Mouse (Mus musculus) MEL (cell line): ENCODE data around the gene Gm21985. TPM values are rescaled to one million over a fixed set of nuclear protein-coding genes. Genes with fewer than 3 reads are reported as not detected.
"Not testable (repeated sequence)": the region's sequence is repeated elsewhere in the genome, so short reads cannot be mapped to it uniquely, and the experiment has no call there.

Experiments
- DNase-seq: peaks from one replicate; pipeline ENCODE4 v3.0.0; 2011; ENCODE audit warnings: low read depth, low spot score
- H3K27ac ChIP-seq: 2 replicates; pipeline ENCODE4 v1.5.1; 2012; ENCODE audit warnings: low read depth, mild to moderate bottlenecking, control low read depth, low read length, moderate library complexity; ENCODE audit not compliant: control insufficient read depth
- H3K27me3 ChIP-seq, 2 experiments: fragments of 150-350 bp in 1 of 2; sonication (generic) in 1 of 2; 2 replicates each; pipeline ENCODE4 v1.6.1; 2012; ENCODE audit warnings: low read length in 2 of 2, mild to moderate bottlenecking in 2 of 2, improper control_type of control experiment in 1 of 2, moderate library complexity in 1 of 2; ENCODE audit not compliant: insufficient read depth in 2 of 2, control insufficient read depth in 1 of 2
- H3K36me3 ChIP-seq, 2 experiments: 2 replicates each; pipeline ENCODE4 v1.6.1; 2012 to 2014; ENCODE audit warnings: low read length in 2 of 2, improper control_type of control experiment in 1 of 2, inconsistent platforms in 1 of 2, mild to moderate bottlenecking in 1 of 2; ENCODE audit not compliant: insufficient read depth in 2 of 2, control insufficient read depth in 1 of 2
- H3K4me1 ChIP-seq, 2 experiments: fragments of 150-350 bp in 1 of 2; sonication (generic) in 1 of 2; 2 replicates each; pipeline ENCODE4 v1.6.1; 2012; ENCODE audit warnings: low read length in 2 of 2, improper control_type of control experiment in 1 of 2, mild to moderate bottlenecking in 1 of 2; ENCODE audit not compliant: insufficient read depth in 2 of 2, control insufficient read depth in 1 of 2
- H3K4me3 ChIP-seq, 2 experiments: fragments of 150-350 bp in 1 of 2; sonication (generic) in 1 of 2; 2 replicates each; pipeline ENCODE4 v1.5.1; 2012; ENCODE audit warnings: low read depth in 2 of 2, low read length in 2 of 2, mild to moderate bottlenecking in 2 of 2, moderate library complexity in 2 of 2, control low read depth in 1 of 2, improper control_type of control experiment in 1 of 2; ENCODE audit not compliant: control insufficient read depth in 1 of 2, insufficient read depth in 1 of 2
- H3K79me2 ChIP-seq: 2 replicates; pipeline ENCODE4 v1.6.1; 2012; ENCODE audit warnings: mild to moderate bottlenecking, low read length, moderate library complexity; ENCODE audit not compliant: control insufficient read depth, poor library complexity, insufficient read depth
- H3K9ac ChIP-seq: 2 replicates; pipeline ENCODE4 v1.6.1; 2012; ENCODE audit warnings: low read depth, mild to moderate bottlenecking, control low read depth, low read length, moderate library complexity; ENCODE audit not compliant: control insufficient read depth, poor library complexity, severe bottlenecking
- H3K9me3 ChIP-seq: fragments of 150-350 bp; sonication (generic); replicated peaks from 2 replicates; pipeline ENCODE4 v1.6.1; 2012; ENCODE audit warnings: mild to moderate bottlenecking, low read length, improper control_type of control experiment, moderate library complexity; ENCODE audit not compliant: insufficient read depth
- CHD1 ChIP-seq: IDR thresholded peaks from 2 replicates; pipeline ENCODE4 v1.6.1; 2012; ENCODE audit warnings: low read depth, mild to moderate bottlenecking, inconsistent platforms, low read length, improper control_type of control experiment
- CHD2 ChIP-seq: IDR thresholded peaks from 2 replicates; pipeline ENCODE4 v1.6.1; 2011; ENCODE audit warnings: low read length, improper control_type of control experiment
- EP300 ChIP-seq, 2 experiments: IDR thresholded peaks; 2 replicates each; pipeline ENCODE4 v1.6.1; 2011; ENCODE audit warnings: improper control_type of control experiment in 2 of 2, low read length in 2 of 2, low read depth in 1 of 2, mild to moderate bottlenecking in 1 of 2
- ETS1 ChIP-seq: IDR thresholded peaks from 2 replicates; pipeline ENCODE4 v1.6.1; 2012; ENCODE audit warnings: low read depth, mild to moderate bottlenecking, inconsistent platforms, low read length, improper control_type of control experiment, moderate library complexity
- GATA1 ChIP-seq: IDR thresholded peaks from 2 replicates; pipeline ENCODE4 v1.6.1; 2011; ENCODE audit warnings: low read depth, low read length, improper control_type of control experiment
- HCFC1 ChIP-seq: IDR thresholded peaks from 2 replicates; pipeline ENCODE4 v1.6.1; 2012; ENCODE audit warnings: low read depth, mild to moderate bottlenecking, inconsistent platforms, low read length, improper control_type of control experiment, moderate library complexity
- JUND ChIP-seq: IDR thresholded peaks from 2 replicates; pipeline ENCODE4 v1.6.1; 2011; ENCODE audit warnings: low read depth, mild to moderate bottlenecking, improper control_type of control experiment, low read length
- MAZ ChIP-seq: IDR thresholded peaks from 2 replicates; pipeline ENCODE4 v1.6.1; 2012; ENCODE audit warnings: low read depth, mild to moderate bottlenecking, inconsistent platforms, low read length, improper control_type of control experiment
- POLR2AphosphoS5 ChIP-seq: IDR thresholded peaks from 2 replicates; pipeline ENCODE4 v1.6.1; 2012; ENCODE audit warnings: low read depth, borderline replicate concordance, mild to moderate bottlenecking, inconsistent platforms, low read length, moderate library complexity, mixed read lengths
- RCOR1 ChIP-seq: IDR thresholded peaks from 2 replicates; pipeline ENCODE4 v1.6.1; 2012; ENCODE audit warnings: low read depth, mild to moderate bottlenecking, inconsistent platforms, low read length, improper control_type of control experiment
- SIN3A ChIP-seq: IDR thresholded peaks from 2 replicates; pipeline ENCODE4 v1.6.1; 2012; ENCODE audit warnings: low read length, improper control_type of control experiment, inconsistent platforms
- TCF12 ChIP-seq: IDR thresholded peaks from 2 replicates; pipeline ENCODE4 v1.6.1; 2014; ENCODE audit warnings: low read depth, mild to moderate bottlenecking, inconsistent platforms, low read length, improper control_type of control experiment, moderate library complexity
- polyA plus RNA-seq, 2 experiments: library from polyadenylated mRNA; stranded (reverse) in 1 of 2; unstranded in 1 of 2; fragments of >175 nt in 1 of 2; fragments of >200 nt in 1 of 2; gene quantifications; 2 replicates each; pipeline versions ENCODE4 v1.2.1 to v1.2.4; 2012; ENCODE audit warnings: low replicate concordance in 2 of 2, low read depth in 1 of 2; ENCODE audit not compliant: insufficient read length in 2 of 2, insufficient read depth in 1 of 2, missing spikeins in 1 of 2
- total RNA-seq: library from RNA; depleted of rRNA; stranded (reverse); fragments of 300-350 nt; gene quantifications from 2 replicates; pipeline ENCODE4 v1.2.3, GENCODE M21; 2012

The Gm21985 gene
- total and polyA plus RNA-seq, 3 experiments = 0.04 TPM; not detected in 2

- peaks cover 22% of the 10 kb centered on the region for H3K79me2 ChIP-seq
- H3K27me3 ChIP-seq, H3K9me3 ChIP-seq, H3K27ac ChIP-seq, H3K9ac ChIP-seq, H3K4me3 ChIP-seq: not testable (repeated sequence)
- peak; percentile 32 for DNase-seq
- peaks cover 0 to 46% of the 10 kb centered on the region in 2 experiments; a peak in 2 of 4 replicates for H3K36me3 ChIP-seq
- TF ChIP-seq TCF12 (peak; percentile 55; the same call in 1 of the 2 replicates), HCFC1 (0 out of 2 replicates have a peak, but pooled peaks have one; percentile 31), ETS1 (peak; percentile 20; the same call in 1 of the 2 replicates), GATA1 (peak; percentile 72), JUND (peak; percentile 80), RCOR1 (peak; percentile 40; the same call in 1 of the 2 replicates), MAZ (0 out of 2 replicates have a peak, but pooled peaks have one; percentile 36), EP300 (IDR thresholded peaks at IDR 0.05; ENCODE audit: low read depth in 1 of 2, low read length in 2 of 2) (peak; percentile 63 to 69; a peak in 3 of 4 replicates), SIN3A (peak; percentile 28; the same call in 1 of the 2 replicates)
- H3K4me1 ChIP-seq = peaks cover 25 to 36% of the 10 kb centered on the region in 2 experiments
These were observed 186.4 kb downstream of the Gm21985 start for GRCm38 (mm10) chr2:112452513-112452912.

- peak overlapping the region; percentile 72 for H3K27ac ChIP-seq
- TF ChIP-seq GATA1 (0 out of 2 replicates have a peak, but pooled peaks have one; percentile 26), CHD1 (peak; percentile 90), CHD2 (no peak), RCOR1 (peak; percentile 45; the same call in 1 of the 2 replicates), POLR2AphosphoS5 (peak; percentile 34; the same call in 1 of the 2 replicates)
- TF ChIP-seq, all 39 proteins: peak for 4
- H3K27me3 ChIP-seq = no peaks in the 10 kb centered on the region
These were observed 188.2 kb downstream of the Gm21985 start for GRCm38 (mm10) chr2:112454125-112454861.

More at GRCm38 (mm10) chr2:112454125-112454861, 188.2 kb downstream of the Gm21985 start:
- H3K4me3 ChIP-seq = peak overlapping the region; percentile 71 to 97
- peaks cover 21 to 26% of the 10 kb centered on the region in 2 experiments for H3K4me1 ChIP-seq
- peaks cover 36% of the 10 kb centered on the region for H3K79me2 ChIP-seq
- H3K9ac ChIP-seq = peak overlapping the region; percentile 80
- no peaks in the 10 kb centered on the region for H3K9me3 ChIP-seq
- peaks cover 0 to 39% of the 10 kb centered on the region in 2 experiments; a peak in 2 of 4 replicates for H3K36me3 ChIP-seq
- DNase-seq = peak; percentile 53
